Mouse (Mus musculus): ENCODE measurements around the gene Chrm5.
A peak's percentile ranks its signal among the peaks of the same experiment; 100 is the strongest.

The Chrm5 gene

GRCm38 (mm10) chr2:112480669-112481068 lies at the start of gene Chrm5:
TSS of gene Chrm5 (minus strand) at chr2:112480769.
- DNase-seq = no peak

DNA sequence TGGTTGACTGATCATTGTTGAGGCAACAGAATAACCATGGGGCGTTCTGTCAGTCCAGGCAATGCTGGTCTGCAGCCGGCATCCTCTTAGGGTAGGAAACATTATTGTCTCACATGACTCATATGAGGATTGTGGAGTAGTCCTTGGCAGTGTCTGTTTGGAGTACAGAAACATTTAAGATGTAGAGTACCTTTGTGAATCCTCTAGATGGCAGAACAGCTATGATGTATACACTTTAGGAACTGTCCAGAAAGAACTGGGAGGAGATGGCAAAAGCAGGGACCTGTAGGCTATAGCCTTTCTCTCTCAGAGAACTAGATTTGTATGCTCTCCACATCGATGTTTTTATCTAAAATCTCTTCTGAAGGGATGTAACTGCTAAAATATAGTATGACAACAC lies 46.4 kb upstream of the Chrm5 start:
- no peak for DNase-seq

GRCm38 (mm10) chr2:112520526-112521482 lies 40.2 kb upstream of the Chrm5 start:
- no peak for DNase-seq

- no peak for DNase-seq
Measured at GRCm38 (mm10) chr2:112518541-112518940, 38.0 kb upstream of the Chrm5 start.

GRCm38 (mm10) chr2:112517218-112517617 lies 36.6 kb upstream of the Chrm5 start:
- DNase-seq = no peak

DNA sequence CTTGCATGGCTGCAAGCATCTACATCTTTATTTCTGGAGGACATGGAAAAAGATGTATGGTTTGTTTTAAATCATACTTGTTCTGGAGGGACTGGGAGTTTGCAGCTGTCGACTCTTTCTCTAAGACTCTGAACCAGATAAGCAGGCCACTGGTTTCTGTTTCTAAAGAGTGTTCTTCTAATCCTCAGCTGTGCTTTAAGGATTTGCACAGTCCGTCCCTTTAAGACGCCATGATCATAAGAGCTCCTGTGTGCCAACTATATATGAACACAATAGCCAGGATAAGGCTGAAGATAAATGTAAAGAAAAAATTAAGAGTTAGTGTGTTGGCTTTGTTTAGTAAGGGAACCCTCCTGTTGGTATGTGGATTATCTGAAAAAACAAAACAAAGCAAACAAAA lies 36.2 kb upstream of the Chrm5 start:
- DNase-seq = no peak

GRCm38 (mm10) chr2:112513036-112513435 lies 32.5 kb upstream of the Chrm5 start:
- no peak for DNase-seq

DNA sequence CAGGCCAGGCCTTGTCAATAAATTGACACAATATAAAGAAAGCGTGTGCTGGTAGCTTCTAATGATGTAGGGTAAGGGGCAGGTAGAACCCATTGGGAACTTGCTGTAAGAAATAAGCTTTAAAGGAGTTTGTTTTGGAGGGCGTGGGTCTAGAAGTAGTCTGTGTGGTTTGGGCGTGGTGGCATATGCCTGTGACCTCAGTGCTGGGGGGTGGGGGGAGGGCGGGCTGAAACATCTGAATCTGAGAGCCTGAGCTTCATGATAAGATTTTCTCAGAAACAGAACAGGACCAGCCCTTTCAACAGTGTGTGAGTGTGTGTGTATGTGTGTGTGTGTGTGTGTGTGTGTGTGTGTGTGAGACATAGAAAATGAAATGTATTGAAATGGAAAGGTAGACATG lies 29.6 kb upstream of the Chrm5 start:
- no peak for DNase-seq

DNA sequence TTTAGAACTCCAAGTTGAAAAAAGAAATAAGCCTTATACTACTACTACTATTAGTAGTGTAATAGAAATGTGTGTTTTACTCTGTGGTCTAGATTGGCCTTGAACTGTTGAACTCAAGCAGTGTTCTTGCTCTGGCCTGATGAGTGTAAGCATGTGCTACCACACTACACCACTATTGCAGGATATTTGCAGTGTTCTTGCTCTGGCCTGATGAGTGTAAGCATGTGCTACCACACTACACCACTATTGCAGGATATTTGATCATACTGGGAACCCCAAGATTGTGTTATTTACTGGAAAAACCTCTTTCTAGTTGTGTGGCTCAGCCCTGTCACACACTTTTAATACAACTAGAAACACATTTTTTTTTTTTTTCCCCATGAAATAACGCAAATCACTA lies 26.9 kb upstream of the Chrm5 start:
- DNase-seq = no peak

DNA sequence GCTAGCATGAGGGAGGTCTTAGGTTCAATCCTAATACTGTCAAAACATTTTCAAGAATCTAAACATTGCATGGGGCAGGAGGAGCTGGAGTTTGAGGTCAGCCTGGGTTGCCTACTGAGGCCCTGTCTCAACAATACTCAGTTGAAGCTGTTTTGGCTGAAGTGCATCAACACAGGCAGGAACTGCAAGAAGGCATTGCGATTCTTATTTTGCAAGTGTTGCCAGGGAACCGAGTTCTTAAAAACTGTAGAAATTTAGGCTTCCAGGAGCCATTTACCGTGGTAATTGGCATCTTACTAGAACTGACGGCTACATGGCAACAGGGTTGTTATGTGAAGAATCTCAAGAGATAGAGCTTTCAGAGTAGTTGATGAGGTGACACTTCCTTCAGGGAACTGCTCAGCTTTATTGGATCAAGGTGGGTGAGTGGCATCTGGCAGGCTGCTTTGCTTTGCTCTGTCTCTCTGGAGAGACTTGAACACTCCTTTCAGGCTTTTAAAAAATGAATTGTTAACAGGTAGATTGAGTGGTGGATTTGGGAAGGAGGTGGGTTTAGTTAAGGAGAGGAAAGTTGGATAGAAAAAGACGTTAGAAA lies 26.4 kb upstream of the Chrm5 start:
- no peak for DNase-seq

DNA sequence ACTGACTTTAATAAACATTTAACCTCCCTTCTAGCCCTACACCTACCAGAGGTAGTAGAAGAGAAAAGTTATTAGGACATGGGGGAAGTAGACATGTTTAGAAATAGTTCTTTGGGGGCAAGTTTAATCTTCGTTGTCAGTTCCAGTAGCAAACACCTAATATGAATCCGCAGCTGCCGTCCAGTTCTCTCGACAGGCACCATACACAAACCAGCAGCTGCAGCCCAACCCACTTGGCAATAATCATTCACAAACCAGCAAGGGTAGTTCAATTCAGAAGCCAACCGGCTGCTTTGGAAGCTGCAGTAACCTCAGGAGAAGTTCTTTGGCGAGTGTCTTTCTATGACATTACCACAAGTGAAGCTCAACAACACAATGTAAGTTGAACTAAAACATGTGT lies 23.4 kb upstream of the Chrm5 start:
- no peak for DNase-seq

GRCm38 (mm10) chr2:112501209-112501608 lies 20.6 kb upstream of the Chrm5 start:
- peak; percentile 45 to 46 for DNase-seq

DNA sequence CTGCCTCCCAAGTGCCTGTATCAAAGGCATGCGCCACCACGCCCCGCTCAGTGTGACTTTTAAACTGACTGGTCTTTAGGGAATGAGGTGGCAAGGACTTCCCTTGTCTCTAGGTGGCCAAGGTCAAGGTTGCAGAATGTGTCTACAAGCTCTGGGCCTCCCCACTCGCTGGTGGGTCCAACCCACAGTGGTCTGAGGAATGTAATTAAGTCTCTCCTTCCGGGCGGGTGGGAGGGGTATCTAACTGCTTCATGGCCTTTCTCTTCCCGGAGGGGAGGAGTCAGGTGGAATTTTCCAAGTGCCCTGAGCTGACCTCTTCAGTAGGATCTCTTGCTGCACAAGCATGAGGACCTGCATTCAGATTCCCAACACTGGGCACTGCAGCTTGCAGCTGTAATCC lies 17.3 kb upstream of the Chrm5 start:
- no peak for DNase-seq

DNA sequence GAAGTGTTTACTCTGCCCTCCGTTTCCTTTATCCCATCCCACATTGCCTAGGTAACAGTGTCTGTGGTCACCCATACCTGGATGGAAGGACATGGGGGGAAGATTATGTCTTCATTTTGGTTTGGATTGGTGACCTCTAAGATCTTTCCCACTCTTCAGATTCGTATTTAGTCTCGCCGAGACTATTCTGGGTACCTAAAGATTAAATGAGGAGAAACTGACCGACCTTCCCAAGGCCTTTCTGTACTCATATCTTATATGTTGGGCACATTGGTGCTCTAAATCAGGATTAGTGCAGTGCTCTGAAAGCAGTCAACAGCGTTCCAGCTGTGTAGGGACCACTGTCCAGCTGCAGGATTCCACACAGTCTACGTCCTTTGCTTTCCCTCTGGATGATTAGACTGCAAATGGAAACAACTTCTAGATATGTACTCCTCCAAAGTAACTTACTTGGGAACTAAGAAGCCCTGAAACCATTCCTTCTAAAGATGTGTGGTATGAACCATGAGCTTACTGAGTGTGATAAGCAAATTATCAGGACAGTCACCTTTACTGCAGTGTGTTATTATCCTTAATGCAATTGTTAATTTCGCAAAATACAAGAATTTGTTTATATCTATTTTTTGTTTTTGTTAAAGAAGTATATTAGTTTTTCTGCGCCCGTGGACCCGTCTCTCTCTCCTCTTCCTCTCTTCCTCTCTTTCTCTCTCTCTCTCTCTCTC lies 13.1 kb upstream of the Chrm5 start:
- no peak for DNase-seq

- peak; percentile 86 to 89 for DNase-seq
Measured at GRCm38 (mm10) chr2:112492856-112493538, 12.4 kb upstream of the Chrm5 start, which contains the start of gene Aven. TSS of gene Aven (plus strand) at chr2:112492964.

DNA sequence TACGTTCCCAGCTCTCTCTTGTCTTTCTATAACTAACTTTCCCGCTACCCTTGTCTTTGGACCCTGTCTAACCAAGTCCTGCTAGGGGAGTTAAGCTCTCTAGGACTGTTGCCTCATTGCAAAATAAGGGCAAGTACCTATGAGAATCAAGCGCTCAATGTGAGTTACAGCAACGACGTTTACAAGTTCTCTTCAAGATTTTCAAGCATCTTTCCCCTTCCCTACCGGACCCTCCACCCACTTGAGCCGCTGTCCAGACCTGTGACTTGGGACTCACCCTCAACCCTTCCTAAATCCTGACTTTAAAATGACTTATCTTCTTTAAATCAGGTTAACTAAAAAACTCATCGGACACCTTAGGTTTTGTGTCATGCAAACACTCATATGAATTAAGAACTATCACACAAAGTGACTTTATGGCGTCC lies 11.9 kb upstream of the Chrm5 start:
- DNase-seq = no peak

DNA sequence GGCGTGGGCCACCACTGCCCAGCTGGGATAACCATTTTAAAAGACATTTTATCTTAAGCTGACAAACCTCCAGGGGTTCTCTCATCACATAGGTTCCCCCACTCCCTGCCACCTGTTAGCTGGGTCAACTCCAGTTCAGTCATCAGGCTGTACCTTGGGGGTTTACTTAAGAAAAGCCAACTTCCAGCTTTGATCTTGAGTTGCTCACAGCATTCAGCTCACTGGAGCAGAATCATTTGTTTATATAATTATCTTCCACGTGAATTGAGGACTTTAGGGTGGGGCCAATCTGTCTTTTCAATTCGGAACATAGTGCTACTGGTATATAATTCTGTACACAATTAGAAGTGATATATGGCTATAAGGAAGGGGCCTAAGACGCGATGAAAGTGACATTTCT lies 11.1 kb upstream of the Chrm5 start:
- no peak for DNase-seq

DNA sequence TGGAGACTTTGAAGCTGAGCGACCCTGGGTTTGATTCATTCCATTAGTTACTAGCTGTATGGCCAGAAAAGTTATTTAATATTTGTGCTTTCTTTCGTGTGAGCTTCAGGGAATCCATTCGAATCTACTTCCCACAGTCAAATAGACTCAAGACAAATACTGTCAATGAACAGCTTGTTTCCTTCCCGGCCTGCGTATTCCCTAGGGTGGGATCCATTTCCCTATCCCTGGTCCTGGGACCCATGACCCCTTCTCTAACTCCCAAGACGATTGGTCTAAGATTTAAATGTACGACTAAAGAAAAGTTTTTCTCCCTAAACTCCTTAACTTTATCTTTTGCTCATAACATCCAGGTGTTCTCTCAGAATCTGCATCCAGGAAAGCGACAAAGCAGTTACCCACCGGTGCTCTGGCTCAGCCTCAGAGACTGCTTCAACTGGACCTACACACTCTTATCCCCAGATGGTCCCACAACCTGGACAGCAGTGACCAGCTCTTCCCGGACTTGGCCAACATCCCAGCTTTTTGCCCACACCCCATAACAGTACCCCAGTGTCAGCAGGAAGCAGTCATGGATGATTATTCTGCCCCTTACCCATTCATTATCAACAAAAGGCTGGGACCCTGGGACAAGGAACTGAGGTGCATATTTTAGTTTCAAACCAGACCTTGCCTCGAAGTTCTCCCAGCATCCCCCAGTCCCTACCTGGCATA lies 10.1 kb upstream of the Chrm5 start:
- no peak for DNase-seq

GRCm38 (mm10) chr2:112484886-112485285 lies 4.3 kb upstream of the Chrm5 start:
- no peak for DNase-seq

GRCm38 (mm10) chr2:112483334-112483651 lies 2.7 kb upstream of the Chrm5 start:
- no peak for DNase-seq

- no peak for DNase-seq
Measured at GRCm38 (mm10) chr2:112482533-112483333, 2.2 kb upstream of the Chrm5 start.
